Mouse (Mus musculus) hematopoietic stem cell, adult 5-6 weeks (primary cell): ENCODE data around the gene Igsf3. TPM values are rescaled to one million over a fixed set of nuclear protein-coding genes. Genes with fewer than 3 reads are reported as not detected.

Source experiments
- ATAC-seq, 2 experiments: fragments of 125-278 bp in 1 of 2; replicated peaks in 1 of 2; 2 replicates each; pipeline ENCODE4 v1.8.0; 2016 to 2017; ENCODE audit warnings: inconsistent platforms in 2 of 2, mild to moderate bottlenecking in 2 of 2, moderate number of reproducible peaks in 2 of 2, low read depth in 1 of 2, moderate TSS enrichment in 1 of 2; ENCODE audit not compliant: low FRiP score in 2 of 2, poor library complexity in 2 of 2, severe bottlenecking in 2 of 2, insufficient read depth in 1 of 2, low TSS enrichment in 1 of 2
- total RNA-seq: library from RNA; stranded (forward); fragments of 172-1452, 232-1000 nt; gene quantifications from 2 replicates; pipeline ENCODE4 v1.2.3, GENCODE M21; 2017

Gene Igsf3
- total RNA-seq, 1 experiment from 2014 or later: 2.2 TPM

DNA sequence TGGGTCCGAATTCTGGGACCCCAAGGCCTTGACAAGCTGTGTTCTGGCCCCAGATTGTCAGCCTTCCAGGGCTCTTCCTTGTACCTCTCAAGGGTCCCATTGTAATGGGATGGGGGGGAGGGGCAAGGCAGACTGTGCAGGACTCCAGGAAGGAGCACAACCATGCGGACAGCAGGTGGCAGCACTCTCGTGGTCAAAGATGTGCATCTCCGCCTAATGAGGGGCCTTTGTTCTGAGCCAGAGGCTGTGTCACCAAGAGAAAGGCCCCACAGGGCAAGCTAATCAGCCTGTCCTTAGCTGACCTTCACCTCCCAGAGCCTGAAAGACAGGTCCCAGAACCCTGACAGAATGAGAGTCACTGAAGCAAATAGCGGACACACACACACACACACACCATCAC, 129.3 kb downstream of the Igsf3 start:
- peak; percentile 51 to 55; a peak in 2 of 4 replicates for ATAC-seq

DNA sequence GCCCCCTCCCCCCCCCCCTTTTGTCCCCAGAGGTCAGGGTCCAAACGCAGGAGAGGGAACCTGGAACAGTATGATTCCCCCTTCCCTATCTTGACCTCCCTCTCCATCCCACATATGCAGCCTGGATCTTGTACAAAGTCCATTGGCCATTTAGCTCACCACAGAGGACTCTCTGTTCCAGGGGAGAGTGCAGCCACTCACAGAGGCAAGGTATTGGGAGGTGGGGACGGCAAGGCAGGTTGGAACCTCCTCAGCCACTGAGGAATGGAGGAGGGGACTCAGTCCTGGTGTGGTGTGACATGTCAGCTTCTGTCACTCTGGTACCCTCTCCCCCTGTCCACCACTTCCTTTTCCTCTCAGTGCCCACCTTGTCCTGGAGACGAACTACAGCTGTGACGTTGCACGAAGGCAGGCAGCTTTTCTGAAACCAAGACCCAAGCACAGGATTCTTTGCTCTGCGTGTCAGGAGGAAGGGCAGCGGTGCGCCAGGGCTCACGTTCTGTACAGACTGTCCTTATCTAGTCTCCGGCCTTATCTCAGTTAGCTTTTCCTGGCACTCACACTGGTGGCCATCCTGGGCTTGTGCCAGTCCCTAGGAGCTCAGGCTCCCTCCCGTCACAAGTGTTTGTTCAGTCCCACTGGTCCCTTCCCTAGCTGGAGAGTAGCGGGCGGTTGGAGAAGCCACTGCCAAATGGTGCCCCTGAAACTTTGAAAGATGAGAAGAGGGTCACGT, 130.3 kb downstream of the Igsf3 start:
- ATAC-seq: peak; percentile 27 to 47; a peak in 3 of 4 replicates

GRCm38 (mm10) chr3:101507766-101508165, 130.9 kb downstream of the Igsf3 start:
- no peak for ATAC-seq

DNA sequence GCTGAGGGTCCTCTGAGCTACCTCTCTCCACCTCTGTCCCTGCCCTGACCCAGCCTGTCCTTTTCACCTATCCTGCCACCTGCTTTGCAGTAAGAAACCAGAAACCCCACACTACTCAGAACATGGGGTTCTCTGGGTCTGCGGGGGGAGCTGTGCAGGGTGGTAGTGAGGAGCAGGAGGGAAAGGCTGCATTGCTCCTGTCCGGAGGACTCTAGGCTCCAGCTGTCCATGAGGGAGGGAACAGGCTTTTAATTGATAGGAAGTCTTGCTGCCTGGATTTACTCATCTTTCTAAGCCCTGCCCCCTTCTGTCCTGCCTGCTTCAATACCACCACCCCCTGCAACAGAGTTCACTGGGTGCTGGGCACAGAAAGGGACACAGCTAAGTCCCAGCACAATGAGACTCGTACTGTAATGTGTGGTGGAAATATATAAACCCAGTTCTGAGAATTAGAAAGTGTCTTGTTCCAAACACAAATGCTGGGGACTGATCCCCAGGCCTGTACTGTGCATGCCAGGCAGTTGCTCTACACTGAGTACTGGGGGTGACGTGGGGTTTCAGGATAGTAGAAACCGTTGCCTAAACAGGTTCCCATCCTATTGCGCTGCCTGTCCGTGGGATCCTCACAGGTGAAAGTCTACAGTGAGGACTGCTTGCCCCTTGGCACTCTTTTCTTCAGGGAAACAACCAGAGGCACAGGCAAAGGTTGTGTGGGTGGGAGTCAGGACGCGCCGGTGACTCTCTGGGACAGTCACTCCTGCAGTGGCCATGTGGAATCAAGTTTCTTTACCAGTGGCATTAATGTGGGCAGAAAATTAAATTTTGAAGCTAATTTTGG, 133.0 kb downstream of the Igsf3 start:
- no peak for ATAC-seq

GRCm38 (mm10) chr3:101510632-101511031, 133.7 kb downstream of the Igsf3 start:
- ATAC-seq: no peak

Other genes with a start within 250 kb of the Igsf3 start
- gene Cd2, start 89.1 kb upstream of the Igsf3 start, total RNA-seq: 2.5 and 5.7 TPM in 2 replicates
- gene Atp1a1, start 227.6 kb downstream of the Igsf3 start, total RNA-seq: 143 and 168 TPM in 2 replicates